Mouse (Mus musculus): ENCODE results near the gene Ubxn11. TPM values are rescaled to one million over a fixed set of nuclear protein-coding genes. Genes with fewer than 3 reads are reported as not detected.

Gene Ubxn11
- polyA plus RNA-seq, 1 experiment from 2014 or later: 6.6 TPM

- Histone ChIP-seq H3K4me3 (no peak overlapping the region), H3K36me3 (no peaks in the 10 kb centered on the region), H3K4me2 (replicated peaks) (no peak overlapping the region), H3K9ac (replicated peaks) (no peak overlapping the region), H3K27ac (replicated peaks) (no peak overlapping the region), H3K4me1 (no peaks in the 10 kb centered on the region), H3K27me3 (no peaks in the 10 kb centered on the region), H3K9me3 (no peaks in the 10 kb centered on the region)
- ATAC-seq (ENCODE audit: low FRiP score, low read depth): no peak
- 74% methylated on average over 6 of the region's 6 CpGs for WGBS
These were observed 9.7 kb upstream of the Ubxn11 start for GRCm38 (mm10) chr4:134092382-134093288.

- no peak overlapping the region for H3K4me2 ChIP-seq (replicated peaks)
- H3K9ac ChIP-seq (replicated peaks): no peak overlapping the region
- 84% methylated on average over 7 of the region's 7 CpGs for WGBS
- H3K27me3 ChIP-seq: no peaks in the 10 kb centered on the region
- H3K4me1 ChIP-seq: no peaks in the 10 kb centered on the region
- H3K9me3 ChIP-seq: no peaks in the 10 kb centered on the region
- no peaks in the 10 kb centered on the region for H3K36me3 ChIP-seq
- H3K4me3 ChIP-seq: no peak overlapping the region
- H3K27ac ChIP-seq (replicated peaks): no peak overlapping the region
- no peak for ATAC-seq (ENCODE audit: low FRiP score, low read depth)
These were observed 8.3 kb upstream of the Ubxn11 start for GRCm38 (mm10) chr4:134094004-134094564.

- no peaks in the 10 kb centered on the region for H3K36me3 ChIP-seq
- ATAC-seq (ENCODE audit: low FRiP score, low read depth): no peak
- H3K27ac ChIP-seq (replicated peaks): no peak within 1 kb of the TSS
- 58% methylated on average over 3 of the region's 3 CpGs for WGBS
- no peaks in the 10 kb centered on the region for H3K27me3 ChIP-seq
- H3K4me3 ChIP-seq: no peak within 1 kb of the TSS
- no peaks in the 10 kb centered on the region for H3K4me1 ChIP-seq
- no peak within 1 kb of the TSS for H3K4me2 ChIP-seq (replicated peaks)
- no peak within 1 kb of the TSS for H3K9ac ChIP-seq (replicated peaks)
- H3K9me3 ChIP-seq: no peaks in the 10 kb centered on the region
These were observed 7.3 kb upstream of the Ubxn11 start, which contains the start of gene Cd52 for GRCm38 (mm10) chr4:134094923-134095547. Gene Cd52, minus strand, starts transcription at chr4:134095082.

GRCm38 (mm10) chr4:134096120-134096519 is 6.2 kb upstream of the Ubxn11 start:
- H3K4me1 ChIP-seq: no peaks in the 10 kb centered on the region
- WGBS: 86% methylated on average over 3 of the region's 3 CpGs
- H3K27me3 ChIP-seq: no peaks in the 10 kb centered on the region
- H3K9ac ChIP-seq (replicated peaks): no peak overlapping the region
- H3K4me3 ChIP-seq: no peak overlapping the region
- H3K4me2 ChIP-seq (replicated peaks): no peak overlapping the region
- no peaks in the 10 kb centered on the region for H3K36me3 ChIP-seq
- ATAC-seq (ENCODE audit: low FRiP score, low read depth): no peak
- no peaks in the 10 kb centered on the region for H3K9me3 ChIP-seq
- H3K27ac ChIP-seq (replicated peaks): no peak overlapping the region

- Histone ChIP-seq H3K27ac (replicated peaks) (no peak overlapping the region), H3K27me3 (no peaks in the 10 kb centered on the region), H3K4me2 (replicated peaks) (no peak overlapping the region), H3K36me3 (no peaks in the 10 kb centered on the region), H3K9ac (replicated peaks) (no peak overlapping the region), H3K9me3 (no peaks in the 10 kb centered on the region), H3K4me3 (no peak overlapping the region), H3K4me1 (no peaks in the 10 kb centered on the region)
- 83% methylated on average over 5 of the region's 5 CpGs for WGBS
- ATAC-seq (ENCODE audit: low FRiP score, low read depth): no peak
These were observed 5.3 kb upstream of the Ubxn11 start for GRCm38 (mm10) chr4:134097015-134097608.

GRCm38 (mm10) chr4:134098628-134099027 is 3.7 kb upstream of the Ubxn11 start:
- Histone ChIP-seq H3K27me3 (no peaks in the 10 kb centered on the region), H3K9me3 (no peaks in the 10 kb centered on the region), H3K9ac (replicated peaks) (no peak overlapping the region), H3K27ac (replicated peaks) (no peak overlapping the region), H3K36me3 (no peaks in the 10 kb centered on the region), H3K4me1 (peaks cover 5% of the 10 kb centered on the region; the same call in 1 of the 2 replicates), H3K4me2 (replicated peaks) (no peak overlapping the region), H3K4me3 (no peak overlapping the region)
- no peak for ATAC-seq (ENCODE audit: low FRiP score, low read depth)
- 73% methylated on average over 8 of the region's 8 CpGs for WGBS

GRCm38 (mm10) chr4:134100245-134100644 is 2.1 kb upstream of the Ubxn11 start:
- Histone ChIP-seq H3K27me3 (no peaks in the 10 kb centered on the region), H3K9me3 (no peaks in the 10 kb centered on the region), H3K4me3 (no peak overlapping the region), H3K4me2 (replicated peaks) (no peak overlapping the region), H3K4me1 (peaks cover 5% of the 10 kb centered on the region; the same call in 1 of the 2 replicates), H3K9ac (replicated peaks) (no peak overlapping the region), H3K36me3 (no peaks in the 10 kb centered on the region), H3K27ac (replicated peaks) (no peak overlapping the region)
- ATAC-seq (ENCODE audit: low FRiP score, low read depth): no peak
- WGBS: 79% methylated on average over 4 of the region's 4 CpGs

GRCm38 (mm10) chr4:134102742-134103119 is 361 bp downstream of the Ubxn11 start:
- H3K4me3 ChIP-seq: peak overlapping the region; percentile 69
- peaks cover 5% of the 10 kb centered on the region; the same call in 1 of the 2 replicates for H3K4me1 ChIP-seq
- no peaks in the 10 kb centered on the region for H3K27me3 ChIP-seq
- H3K9me3 ChIP-seq: no peaks in the 10 kb centered on the region
- peak overlapping the region; percentile 10; the same call in 1 of the 2 replicates for H3K27ac ChIP-seq (replicated peaks)
- no peaks in the 10 kb centered on the region for H3K36me3 ChIP-seq
- peak; percentile 68 for ATAC-seq (ENCODE audit: low FRiP score, low read depth)
- H3K4me2 ChIP-seq (replicated peaks): peak overlapping the region; percentile 67
- WGBS: 4% methylated on average over 21 of the region's 21 CpGs
- H3K9ac ChIP-seq (replicated peaks): peak overlapping the region; percentile 64

- no peaks in the 10 kb centered on the region for H3K27me3 ChIP-seq
- H3K9me3 ChIP-seq: no peaks in the 10 kb centered on the region
- H3K4me2 ChIP-seq (replicated peaks): no peak overlapping the region
- no peak overlapping the region for H3K27ac ChIP-seq (replicated peaks)
- H3K4me1 ChIP-seq: peaks cover 5% of the 10 kb centered on the region; the same call in 1 of the 2 replicates
- ATAC-seq (ENCODE audit: low FRiP score, low read depth): no peak
- WGBS: 75% methylated on average over 7 of the region's 7 CpGs
- H3K9ac ChIP-seq (replicated peaks): no peak overlapping the region
- no peaks in the 10 kb centered on the region for H3K36me3 ChIP-seq
- no peak overlapping the region for H3K4me3 ChIP-seq
These were observed 3.7 kb downstream of the Ubxn11 start for GRCm38 (mm10) chr4:134106105-134106504.

GRCm38 (mm10) chr4:134107730-134108129 is 5.4 kb downstream of the Ubxn11 start:
- Histone ChIP-seq H3K4me1 (peaks cover 5% of the 10 kb centered on the region; the same call in 1 of the 2 replicates), H3K36me3 (no peaks in the 10 kb centered on the region), H3K4me2 (replicated peaks) (no peak overlapping the region), H3K27me3 (no peaks in the 10 kb centered on the region), H3K9ac (replicated peaks) (no peak overlapping the region), H3K27ac (replicated peaks) (no peak overlapping the region), H3K9me3 (no peaks in the 10 kb centered on the region), H3K4me3 (no peak overlapping the region)
- ATAC-seq (ENCODE audit: low FRiP score, low read depth): no peak
- WGBS: 89% methylated on average over 7 of the region's 7 CpGs

GRCm38 (mm10) chr4:134108196-134108595 is 5.8 kb downstream of the Ubxn11 start:
- H3K4me3 ChIP-seq: no peak overlapping the region
- H3K27me3 ChIP-seq: no peaks in the 10 kb centered on the region
- no peak overlapping the region for H3K9ac ChIP-seq (replicated peaks)
- no peak overlapping the region for H3K27ac ChIP-seq (replicated peaks)
- ATAC-seq (ENCODE audit: low FRiP score, low read depth): no peak
- WGBS: 69% methylated on average over 5 of the region's 5 CpGs
- H3K9me3 ChIP-seq: no peaks in the 10 kb centered on the region
- H3K4me2 ChIP-seq (replicated peaks): no peak overlapping the region
- peaks cover 6% of the 10 kb centered on the region for H3K4me1 ChIP-seq
- no peaks in the 10 kb centered on the region for H3K36me3 ChIP-seq

- H3K9me3 ChIP-seq: no peaks in the 10 kb centered on the region
- H3K27ac ChIP-seq (replicated peaks): no peak overlapping the region
- peaks cover 14% of the 10 kb centered on the region for H3K4me1 ChIP-seq
- no peak overlapping the region for H3K9ac ChIP-seq (replicated peaks)
- no peaks in the 10 kb centered on the region for H3K36me3 ChIP-seq
- H3K4me3 ChIP-seq: no peak overlapping the region
- no peaks in the 10 kb centered on the region for H3K27me3 ChIP-seq
- H3K4me2 ChIP-seq (replicated peaks): no peak overlapping the region
- ATAC-seq (ENCODE audit: low FRiP score, low read depth): no peak
- WGBS: 56% methylated on average over 3 of the region's 3 CpGs
These were observed 8.3 kb downstream of the Ubxn11 start for GRCm38 (mm10) chr4:134110653-134111052.

All from midbrain, embryonic 12.5 days (tissue).